ENCODE assay signal across 8 mouse cellular contexts in the genomic region with DNA sequence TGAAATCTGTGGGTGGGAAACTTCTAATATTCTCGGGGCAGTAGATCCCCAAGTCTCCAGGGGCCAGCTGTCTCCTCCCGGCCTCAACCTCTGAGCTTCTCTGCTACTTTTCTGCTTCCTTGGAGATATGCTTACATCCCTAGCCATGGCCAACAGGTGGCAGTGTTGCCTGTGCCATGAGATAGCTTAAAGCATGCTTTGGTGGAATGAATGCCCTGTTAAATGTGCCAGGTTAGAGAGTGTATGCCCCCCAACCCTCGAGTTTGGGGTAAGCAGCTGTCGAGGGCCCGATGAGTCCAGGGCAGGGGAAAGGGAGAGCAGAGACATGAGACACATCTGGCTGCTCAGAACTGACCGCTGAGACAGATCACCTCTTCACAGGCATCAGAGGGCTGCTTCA. TPM values are rescaled to one million over a fixed set of nuclear protein-coding genes. Genes with fewer than 3 reads are reported as not detected.
A peak's percentile ranks its signal among the peaks of the same experiment; 100 is the strongest.
DNase-seq lines count a peak whose midpoint lies in the region; ATAC-seq and TF ChIP-seq lines count a peak whose summit lies in the region.

No protein-coding gene starts in this region.

- H3K4me2 ChIP-seq in forebrain, embryonic 16.5 days (ENCODE audit: low read length), result no peak overlapping the region
- no peak overlapping the region for H3K4me2 ChIP-seq in hindbrain, embryonic 13.5 days

- no peaks in the 10 kb centered on the region for H3K9me3 ChIP-seq in MEL (replicated peaks; ENCODE audit: insufficient read depth, low read length)
- H3K9me3 ChIP-seq in forebrain, embryonic 16.5 days (ENCODE audit: control insufficient read depth, low read length), result peaks cover 10% of the 10 kb centered on the region; the same call in 1 of the 2 replicates
- no peaks in the 10 kb centered on the region for H3K9me3 ChIP-seq in hindbrain, embryonic 13.5 days

- no peak overlapping the region for H3K27ac ChIP-seq in MEL (ENCODE audit: control insufficient read depth, low read depth, low read length)
- no peak overlapping the region for H3K27ac ChIP-seq in forebrain, embryonic 16.5 days (ENCODE audit: low read length)
- H3K27ac ChIP-seq in hindbrain, embryonic 13.5 days, result no peak overlapping the region

- WGBS in forebrain, embryonic 16.5 days, result 11% methylated on average over 6 of the region's 6 CpGs
- WGBS in hindbrain, embryonic 13.5 days, result 16% methylated on average over 6 of the region's 6 CpGs

- TF ChIP-seq RAD21 in MEL (IDR thresholded peaks at IDR 0.05; ENCODE audit: low read depth, low read length), result peak; percentile 89

- TF ChIP-seq CTCF in MEL (IDR thresholded peaks at IDR 0.05 in 2 of 3, conservative IDR thresholded peaks at IDR 0.05 in 1 of 3; ENCODE audit: control insufficient read depth in 1 of 3, insufficient read depth in 1 of 3, low read depth in 2 of 3, low read length in 3 of 3, poor library complexity in 1 of 3, severe bottlenecking in 1 of 3), result peak; percentile 88 to 90 (median 88)

- no peaks in the 10 kb centered on the region for H3K79me2 ChIP-seq in MEL (ENCODE audit: control insufficient read depth, insufficient read depth, low read length, poor library complexity)

- peak; percentile 84 for DNase-seq in MEL (ENCODE audit: low read depth, low spot score)
- DNase-seq in c-Kit-positive CD71-positive TER-119-negative erythroid progenitor cells, embryonic 14.5 days (ENCODE audit: low read depth), result peak; percentile 83
- DNase-seq in layer of hippocampus, postnatal 36 days, result peak; percentile 69 to 71
- peak; percentile 75 for DNase-seq in lung, postnatal 25 days (ENCODE audit: low spot score)
- DNase-seq in retina, postnatal 1 day, result peak; percentile 91
- DNase-seq in thymus, postnatal 36 days, result peak; percentile 59 to 72

- no peaks in the 10 kb centered on the region for H3K27me3 ChIP-seq in MEL (ENCODE audit: control insufficient read depth in 1 of 2, insufficient read depth in 2 of 2, low read length in 2 of 2)
- H3K27me3 ChIP-seq in forebrain, embryonic 16.5 days (replicated peaks; ENCODE audit: control insufficient read depth, insufficient read depth, low read length), result no peaks in the 10 kb centered on the region
- peaks cover 18% of the 10 kb centered on the region for H3K27me3 ChIP-seq in hindbrain, embryonic 13.5 days

- H3K4me3 ChIP-seq in MEL (ENCODE audit: control insufficient read depth in 1 of 2, insufficient read depth in 1 of 2, low read depth in 2 of 2, low read length in 2 of 2), result no peak overlapping the region
- no peak overlapping the region for H3K4me3 ChIP-seq in forebrain, embryonic 16.5 days (replicated peaks; ENCODE audit: low read length)
- H3K4me3 ChIP-seq in hindbrain, embryonic 13.5 days, result no peak overlapping the region

- TF ChIP-seq EP300 in MEL (IDR thresholded peaks at IDR 0.05; ENCODE audit: low read depth in 1 of 2, low read length in 2 of 2), result no peak

- ATAC-seq in forebrain, embryonic 16.5 days, result peak; percentile 61
- ATAC-seq in hindbrain, embryonic 13.5 days (ENCODE audit: low FRiP score), result peak; percentile 53

- no peak for TF ChIP-seq POLR2A in MEL (IDR thresholded peaks at IDR 0.05; ENCODE audit: control insufficient read depth in 1 of 2, insufficient read depth in 1 of 2, low read depth in 1 of 2, low read length in 2 of 2, poor library complexity in 1 of 2)

- no peaks in the 10 kb centered on the region; a peak in 1 of 4 replicates for H3K4me1 ChIP-seq in MEL (ENCODE audit: control insufficient read depth in 1 of 2, insufficient read depth in 2 of 2, low read length in 2 of 2)
- no peaks in the 10 kb centered on the region for H3K4me1 ChIP-seq in forebrain, embryonic 16.5 days (replicated peaks; ENCODE audit: control insufficient read depth, insufficient read depth, low read length)
- H3K4me1 ChIP-seq in hindbrain, embryonic 13.5 days (replicated peaks), result peaks cover 22% of the 10 kb centered on the region

- H3K36me3 ChIP-seq in MEL (ENCODE audit: control insufficient read depth in 1 of 2, insufficient read depth in 2 of 2, low read length in 2 of 2), result peaks cover 0 to 5% of the 10 kb centered on the region in 2 experiments; a peak in 2 of 4 replicates
- peaks cover 22% of the 10 kb centered on the region for H3K36me3 ChIP-seq in forebrain, embryonic 16.5 days (ENCODE audit: control insufficient read depth, insufficient read depth)
- H3K36me3 ChIP-seq in hindbrain, embryonic 13.5 days, result peaks cover 37% of the 10 kb centered on the region

- H3K9ac ChIP-seq in MEL (ENCODE audit: control insufficient read depth, low read depth, low read length, poor library complexity, severe bottlenecking), result no peak overlapping the region
- no peak overlapping the region for H3K9ac ChIP-seq in forebrain, embryonic 16.5 days (replicated peaks; ENCODE audit: low read depth, low read length)
- H3K9ac ChIP-seq in hindbrain, embryonic 13.5 days, result no peak overlapping the region

TF ChIP-seq in MEL, 35 proteins besides CTCF, POLR2A, EP300 and RAD21:
- TF ChIP-seq SMC3 (IDR thresholded peaks at IDR 0.05; ENCODE audit: low read depth, low read length) (peak; percentile 83), JUND (IDR thresholded peaks at IDR 0.05; ENCODE audit: low read depth, low read length) (no peak), KAT2A (conservative IDR thresholded peaks at IDR 0.05; ENCODE audit: low read depth, low read length) (no peak), ZKSCAN1 (IDR thresholded peaks at IDR 0.05; ENCODE audit: low read depth, low read length) (no peak), HCFC1 (IDR thresholded peaks at IDR 0.05; ENCODE audit: low read depth, low read length) (no peak), CHD1 (IDR thresholded peaks at IDR 0.05; ENCODE audit: low read depth, low read length) (no peak), MAX (IDR thresholded peaks at IDR 0.05; ENCODE audit: low read length) (0 out of 2 replicates have a peak, but pooled peaks have one; percentile 12), CHD2 (IDR thresholded peaks at IDR 0.05; ENCODE audit: low read length) (no peak), POLR2AphosphoS5 (IDR thresholded peaks at IDR 0.05; ENCODE audit: borderline replicate concordance, low read depth, low read length) (no peak), GATA1 (IDR thresholded peaks at IDR 0.05; ENCODE audit: low read depth, low read length) (no peak), TCF12 (IDR thresholded peaks at IDR 0.05; ENCODE audit: low read depth, low read length) (no peak), BHLHE40 (IDR thresholded peaks at IDR 0.05; ENCODE audit: borderline replicate concordance, low read depth, low read length) (no peak), SIN3A (IDR thresholded peaks at IDR 0.05; ENCODE audit: low read length) (no peak), RCOR1 (IDR thresholded peaks at IDR 0.05; ENCODE audit: low read depth, low read length) (no peak), NRF1 (IDR thresholded peaks at IDR 0.05; ENCODE audit: insufficient read depth, low read depth, low read length, poor library complexity, severe bottlenecking) (no peak), ZC3H11A (IDR thresholded peaks at IDR 0.05; ENCODE audit: low read depth, low read length) (peak; percentile 80), MYC (IDR thresholded peaks at IDR 0.05; ENCODE audit: low read depth, low read length) (peak; percentile 60; the same call in 1 of the 2 replicates), E2F4 (IDR thresholded peaks at IDR 0.05; ENCODE audit: borderline replicate concordance, low read depth, low read length) (no peak)

RNA-seq across cellular contexts. Expression of gene Armh1, which starts 18.4 kb away (rescaled TPM):
- not detected in 2 replicates for total RNA-seq in MEL (2012; rRNA removed)
- not detected for polyA plus RNA-seq in MEL (2012; ENCODE audit: insufficient read depth in 1 of 2, insufficient read length in 2 of 2, low read depth in 1 of 2, low replicate concordance in 2 of 2, missing spikeins in 1 of 2)
- polyA plus RNA-seq in forebrain, embryonic 16.5 days (2015; fragmentation: Nextera tagmentation; extraction: Ambion mirVana), result 0.65 and 0.68 TPM in 2 replicates
- 0.97 and 1.1 TPM in 2 replicates for polyA plus RNA-seq in hindbrain, embryonic 13.5 days (2015; fragmentation: Nextera tagmentation; extraction: Ambion mirVana)
- under 1 TPM; 0.43 to 0.82 TPM for total RNA-seq in layer of hippocampus, postnatal 36 days (2021)

RNA-seq across cellular contexts. Expression of gene Tmem53, which starts 18.5 kb away (rescaled TPM):
- total RNA-seq in MEL (2012; rRNA removed), result 0.36 and 0.65 TPM in 2 replicates
- polyA plus RNA-seq in MEL (2012; ENCODE audit: insufficient read depth in 1 of 2, insufficient read length in 2 of 2, low read depth in 1 of 2, low replicate concordance in 2 of 2, missing spikeins in 1 of 2), result 1 to 10 TPM in 1 of 2 experiments, not detected in 1; 1.3 TPM
- polyA plus RNA-seq in forebrain, embryonic 16.5 days (2015; fragmentation: Nextera tagmentation; extraction: Ambion mirVana), result 5.3 and 6.2 TPM in 2 replicates
- 8.5 and 10.9 TPM in 2 replicates for polyA plus RNA-seq in hindbrain, embryonic 13.5 days (2015; fragmentation: Nextera tagmentation; extraction: Ambion mirVana)
- total RNA-seq in layer of hippocampus, postnatal 36 days (2021), result 1 to 10 TPM; 4.8 to 6.1 TPM
